Mouse (Mus musculus): ENCODE measurements around the gene Glis2. TPM values are rescaled to one million over a fixed set of nuclear protein-coding genes. Genes with fewer than 3 reads are reported as not detected.

Glis2 gene
- polyA plus RNA-seq, 1 experiment from 2014 or later: 13.2 TPM

Other genes with a start within 250 kb of the Glis2 start
- 5.3 and 5.8 TPM in 2 replicates for gene Adcy9, start 174.2 kb upstream of the Glis2 start, polyA plus RNA-seq (2014; fragmentation: Nextera tagmentation; extraction: Ambion mirVana)
- 17.6 and 25.7 TPM in 2 replicates for gene Srl, start 52.9 kb upstream of the Glis2 start, polyA plus RNA-seq (2014; fragmentation: Nextera tagmentation; extraction: Ambion mirVana)
- 7.2 and 8.9 TPM in 2 replicates for gene Tfap4, start 34.9 kb upstream of the Glis2 start, polyA plus RNA-seq (2014; fragmentation: Nextera tagmentation; extraction: Ambion mirVana)
- 171 and 207 TPM in 2 replicates for gene Pam16, start 30.3 kb downstream of the Glis2 start, polyA plus RNA-seq (2014; fragmentation: Nextera tagmentation; extraction: Ambion mirVana)
- gene Vasn, start 45.2 kb downstream of the Glis2 start, polyA plus RNA-seq (2014; fragmentation: Nextera tagmentation; extraction: Ambion mirVana): 3.4 and 3.9 TPM in 2 replicates
- 44.8 and 55.0 TPM in 2 replicates for gene Dnaja3, start 45.3 kb downstream of the Glis2 start, polyA plus RNA-seq (2014; fragmentation: Nextera tagmentation; extraction: Ambion mirVana)
- gene Coro7, start 85.1 kb downstream of the Glis2 start, polyA plus RNA-seq (2014; fragmentation: Nextera tagmentation; extraction: Ambion mirVana): 23.3 and 25.7 TPM in 2 replicates
- gene Nmral1, start 124.6 kb downstream of the Glis2 start, polyA plus RNA-seq (2014; fragmentation: Nextera tagmentation; extraction: Ambion mirVana): 80.9 and 91.4 TPM in 2 replicates
- gene Hmox2, start 131.6 kb downstream of the Glis2 start, polyA plus RNA-seq (2014; fragmentation: Nextera tagmentation; extraction: Ambion mirVana): 91.6 and 96.4 TPM in 2 replicates
- gene Cdip1, start 195.6 kb downstream of the Glis2 start, polyA plus RNA-seq (2014; fragmentation: Nextera tagmentation; extraction: Ambion mirVana): 98.1 and 103 TPM in 2 replicates
- gene 4930562C15Rik, start 240.7 kb downstream of the Glis2 start, polyA plus RNA-seq (2014; fragmentation: Nextera tagmentation; extraction: Ambion mirVana): 0.42 and 0.61 TPM in 2 replicates

Measured in midbrain, embryonic 14.5 days (tissue).